Mouse (Mus musculus): ENCODE results near the gene Tyrp1.

Tyrp1 gene
- long read RNA-seq, experiment 1, result 0 reads
- long read RNA-seq, experiment 2, result 0 reads

DNA sequence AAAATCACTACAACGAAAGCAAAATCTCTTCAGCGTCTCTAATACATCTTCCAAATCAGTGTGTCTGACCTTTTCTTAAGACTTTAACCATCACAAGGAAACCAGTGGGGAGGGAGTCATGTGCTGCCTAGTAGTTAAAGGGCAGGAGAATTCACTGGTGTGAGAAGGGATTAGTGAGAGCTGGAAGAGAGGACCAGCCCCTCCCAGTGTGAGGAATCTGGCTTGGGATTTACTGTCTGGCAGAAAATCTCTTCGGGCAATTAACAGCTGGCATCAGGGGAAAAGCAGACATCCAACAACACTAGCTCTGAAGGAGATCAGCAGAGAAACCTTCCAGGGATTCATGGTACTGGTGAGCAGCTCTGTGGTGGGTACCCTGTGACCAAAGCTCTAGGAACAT, at the start of gene Tyrp1:
Gene Tyrp1 (plus strand): TSS at position 74 of the 400 bp plus-strand sequence.
- intact Hi-C loops (cut with DNase I), result no loop called here

DNA sequence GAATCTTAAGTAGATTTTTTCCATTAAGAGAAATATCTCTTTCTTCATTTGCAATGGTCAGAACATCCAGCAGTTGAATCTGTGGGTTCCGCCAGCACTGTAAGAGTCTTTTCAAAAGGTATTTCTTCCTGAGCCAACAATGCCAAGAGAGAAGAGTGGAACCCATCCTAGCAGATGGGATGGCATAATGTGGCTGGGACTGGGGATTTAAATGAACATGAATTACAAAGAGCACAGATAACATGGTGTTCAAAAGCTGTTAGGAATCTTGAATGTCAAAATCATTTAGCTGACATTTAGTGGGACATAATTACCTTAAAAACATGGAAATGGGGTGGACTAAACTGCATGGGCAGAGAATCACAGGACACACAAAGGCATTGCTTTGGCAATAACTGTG, 45.6 kb upstream of the Tyrp1 start:
- intact Hi-C loops (cut with DNase I), result no loop called here

DNA sequence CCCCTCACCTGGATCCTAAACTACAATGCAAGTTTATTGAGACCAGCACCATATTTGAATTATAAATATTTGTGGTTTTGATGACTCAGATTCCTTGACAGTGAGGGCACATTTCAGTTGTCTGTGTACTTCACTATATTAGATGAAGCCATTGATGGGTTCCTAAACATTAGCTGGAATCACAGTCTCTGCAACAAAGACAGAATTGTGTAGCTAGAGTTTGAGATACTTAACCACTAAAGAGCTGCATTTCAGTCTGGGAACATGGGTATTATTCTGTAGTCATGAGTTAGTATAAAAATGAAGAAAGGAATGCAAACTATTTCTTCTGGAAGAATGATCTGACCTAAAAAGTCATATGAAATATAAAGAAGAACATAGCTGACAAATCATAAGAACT, 14.4 kb upstream of the Tyrp1 start:
- intact Hi-C loops (cut with DNase I), result no loop called here

DNA sequence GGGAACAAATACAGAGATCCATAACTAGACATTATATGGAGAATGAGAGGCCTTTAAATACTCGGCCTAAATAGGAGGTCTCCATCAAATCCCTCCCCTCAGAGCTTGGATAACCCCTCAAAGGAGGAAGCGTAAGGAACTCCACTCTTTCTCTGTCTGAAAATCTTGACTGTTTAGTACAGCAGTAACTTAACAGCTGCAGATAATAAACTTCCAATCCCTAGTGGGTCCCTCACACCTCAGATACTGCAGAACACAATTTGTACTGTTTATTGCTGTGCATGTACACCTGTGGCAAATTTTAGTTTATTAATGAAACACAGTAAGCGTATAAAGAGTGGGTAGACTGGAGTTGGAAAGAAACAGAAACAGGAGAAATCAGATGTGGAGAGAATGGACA, 12.0 kb upstream of the Tyrp1 start:
- intact Hi-C loops (cut with DNase I), result no loop called here

DNA sequence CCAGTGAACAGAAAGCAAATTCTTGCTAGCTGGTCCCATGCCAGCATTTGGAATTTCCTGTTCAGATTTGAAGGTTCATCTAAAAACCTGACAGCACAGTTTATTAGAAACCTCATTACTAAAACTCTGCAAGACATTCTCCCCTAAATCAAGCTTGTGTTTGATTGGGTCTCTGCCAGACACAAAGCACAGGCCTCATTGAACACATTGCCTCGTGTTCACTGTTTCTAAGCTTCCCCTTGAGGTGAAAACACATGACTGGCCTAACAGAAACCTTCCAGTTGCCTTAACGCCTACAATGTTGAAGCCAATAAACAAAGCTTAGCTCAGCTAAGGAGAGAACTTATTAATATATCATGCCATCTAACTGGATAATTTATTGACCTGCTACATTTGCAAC, 5.7 kb upstream of the Tyrp1 start:
- intact Hi-C loops (cut with DNase I), result no loop called here

DNA sequence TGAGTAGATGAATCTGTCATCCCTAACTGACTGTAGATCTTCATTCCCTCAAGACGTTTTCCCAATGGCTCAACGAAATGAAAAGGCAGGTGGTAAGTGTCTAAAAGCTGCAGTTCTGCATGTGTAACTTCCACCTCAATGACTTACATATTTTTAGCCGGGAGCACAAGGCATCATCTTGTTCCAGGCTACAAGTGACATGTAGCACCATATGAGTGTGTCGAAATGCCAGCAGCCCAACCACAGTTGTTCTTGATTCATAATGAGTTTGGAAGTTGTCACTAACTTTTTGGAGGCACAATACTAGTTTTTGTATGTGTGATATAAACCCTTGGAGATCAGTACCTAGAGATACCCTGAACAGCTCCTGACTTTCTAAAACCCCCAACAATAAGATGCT, 5.4 kb downstream of the Tyrp1 start:
- intact Hi-C loops (cut with DNase I), result no loop called here

DNA sequence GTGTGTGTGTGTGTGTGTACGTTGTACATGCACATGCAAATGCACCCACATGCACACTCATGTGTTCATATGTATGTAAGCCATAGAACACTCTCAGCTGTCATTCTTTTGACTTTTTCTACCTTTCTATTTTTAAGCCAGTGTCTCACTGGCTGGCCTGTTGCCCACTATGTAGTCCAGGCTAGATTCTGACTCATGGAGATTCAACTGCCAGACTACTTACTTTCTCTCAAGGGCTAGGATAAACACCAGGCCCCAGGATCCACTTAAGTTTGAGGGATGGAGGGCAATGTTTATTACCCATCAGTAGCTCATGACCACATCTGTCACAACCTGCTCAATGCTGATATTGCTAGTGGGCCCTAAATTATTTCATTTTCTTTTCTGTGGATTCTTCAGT, 8.1 kb downstream of the Tyrp1 start:
- intact Hi-C loops (cut with DNase I), result no loop called here

DNA sequence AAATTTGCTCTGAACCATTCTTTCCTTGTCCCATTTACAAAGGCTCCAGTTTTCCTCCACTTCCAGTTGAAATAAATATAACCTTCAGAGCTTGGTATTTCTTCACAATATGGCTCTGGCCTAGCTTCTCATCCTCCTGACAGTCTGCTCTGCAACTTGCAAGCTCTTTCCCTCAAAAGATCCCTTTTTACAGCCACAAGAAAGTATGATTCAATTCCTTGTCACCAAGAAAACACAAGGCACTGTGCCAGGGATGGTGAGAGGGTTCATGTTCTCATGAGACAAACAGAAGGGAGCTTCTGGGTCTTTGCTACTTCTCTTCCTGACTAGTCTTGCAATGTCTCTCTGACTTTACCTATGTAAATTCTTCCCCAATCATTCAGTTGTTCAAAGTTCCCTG, 9.8 kb downstream of the Tyrp1 start:
- intact Hi-C loops (cut with DNase I), result no loop called here

DNA sequence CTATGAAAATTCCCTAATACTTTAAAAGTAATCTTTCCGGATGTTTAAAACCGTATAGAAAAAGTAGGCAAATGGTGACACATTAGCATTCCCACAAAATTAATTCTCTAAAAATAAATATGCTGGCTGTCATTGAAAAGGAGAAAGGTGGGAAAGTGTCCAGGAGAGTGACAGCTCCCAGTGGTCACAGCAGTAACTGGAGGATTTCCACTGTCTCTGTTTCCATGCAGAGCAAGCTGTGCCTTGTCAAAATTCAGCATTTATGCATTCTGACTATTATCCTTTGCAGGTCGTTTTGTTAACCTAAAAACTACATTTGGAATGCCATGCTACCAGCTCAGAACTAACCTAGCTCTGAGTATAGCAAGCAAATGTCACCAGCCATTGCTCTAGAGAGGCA, 12.1 kb downstream of the Tyrp1 start:
- intact Hi-C loops (cut with DNase I), result no loop called here

DNA sequence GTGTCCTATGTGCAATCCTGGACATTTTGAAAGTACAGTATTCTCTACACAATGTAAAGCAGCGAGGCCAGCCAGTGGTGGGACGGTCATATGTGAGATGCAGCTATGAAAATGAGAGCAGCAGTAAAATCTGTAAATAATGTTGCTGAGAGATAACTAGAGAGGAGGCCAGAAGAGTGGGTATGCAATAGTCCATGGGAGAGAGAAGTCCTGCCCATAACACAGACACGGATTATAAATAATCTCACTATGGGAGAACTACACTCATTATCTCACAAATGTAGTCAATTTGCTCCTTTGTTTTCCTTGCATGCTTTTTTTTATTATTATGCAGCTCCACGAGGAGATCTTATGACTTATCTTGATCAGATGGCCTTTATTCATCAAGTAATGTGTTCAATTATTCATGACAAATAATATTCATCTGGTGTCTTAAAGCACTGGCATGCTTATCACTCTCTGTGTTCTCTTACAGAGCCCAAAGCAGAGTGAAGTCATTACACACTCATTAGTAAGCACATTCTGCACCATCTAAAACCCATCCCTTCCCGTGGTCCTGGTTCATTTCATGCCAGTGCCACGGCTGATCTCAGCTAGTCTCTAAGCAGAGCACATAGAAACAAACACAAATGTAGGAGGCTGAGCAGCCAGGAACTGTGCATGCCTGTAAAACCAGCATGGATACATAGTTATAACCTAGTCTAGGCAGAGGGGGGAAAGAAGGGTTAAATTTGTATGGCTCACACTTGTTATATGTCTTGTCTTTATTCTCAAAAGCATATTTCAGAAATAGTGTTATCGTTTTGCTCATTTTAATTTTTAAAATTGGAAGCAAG, 18.9 kb downstream of the Tyrp1 start:
- intact Hi-C loops (cut with DNase I), result no loop called here

DNA sequence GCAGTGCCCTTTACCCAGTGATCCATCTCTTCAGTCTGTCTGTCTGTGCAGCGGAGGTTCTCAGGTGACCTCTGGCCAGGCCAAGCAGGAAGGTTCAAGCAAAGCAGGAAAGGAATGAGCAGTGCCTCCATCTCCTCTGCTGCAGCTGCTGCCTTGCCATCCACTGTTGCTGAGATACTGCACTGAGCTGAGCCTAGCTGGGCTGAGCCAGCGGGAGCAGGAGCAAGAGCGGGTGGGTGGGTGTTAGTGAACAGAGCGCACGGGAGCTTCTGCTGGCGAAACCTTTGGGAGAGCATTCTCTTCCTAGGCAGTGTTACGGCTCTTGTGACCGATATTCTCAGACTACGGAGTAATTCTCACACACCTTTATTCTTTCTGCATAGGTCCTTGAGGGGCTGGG, 21.6 kb downstream of the Tyrp1 start:
- intact Hi-C loops (cut with DNase I), result no loop called here

DNA sequence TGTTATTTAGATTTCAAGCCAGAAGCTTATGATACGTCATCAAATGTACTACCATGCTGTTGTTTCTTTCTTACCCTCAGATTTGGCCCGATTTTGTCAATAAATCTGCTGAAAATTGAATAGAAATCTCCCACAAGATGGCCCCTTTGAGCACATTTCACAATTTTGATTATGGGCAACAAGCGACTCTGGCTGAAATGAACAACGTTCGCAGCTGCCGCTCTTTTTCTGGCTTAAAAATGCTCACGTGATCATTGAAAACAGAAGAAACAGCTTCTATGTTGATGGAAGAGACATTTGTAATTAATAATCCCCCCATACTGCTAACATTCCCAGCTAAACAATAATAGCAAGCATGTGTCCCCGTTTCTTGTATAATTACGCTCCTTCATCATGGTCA, 29.0 kb downstream of the Tyrp1 start:
- intact Hi-C loops (cut with DNase I), result no loop called here

DNA sequence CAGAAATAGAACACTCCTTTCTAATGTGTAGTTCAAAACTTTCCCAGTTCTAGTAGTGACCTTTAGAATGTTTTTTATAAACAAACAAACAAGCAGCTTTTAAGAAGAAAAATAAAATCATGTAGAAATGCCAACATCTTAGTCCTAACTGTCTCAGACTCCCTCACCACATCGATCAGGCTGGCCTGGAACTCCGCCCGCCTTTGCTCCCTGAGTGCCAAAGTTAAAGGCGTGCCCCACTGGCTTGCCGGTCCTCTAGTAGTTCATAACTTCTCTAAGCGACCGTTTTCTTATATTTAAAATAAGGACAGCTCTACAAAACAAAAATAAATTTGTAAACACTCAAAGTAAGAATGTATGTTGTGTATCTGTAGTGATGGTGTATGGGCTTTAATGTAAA, 30.0 kb downstream of the Tyrp1 start:
- intact Hi-C loops (cut with DNase I), result no loop called here

DNA sequence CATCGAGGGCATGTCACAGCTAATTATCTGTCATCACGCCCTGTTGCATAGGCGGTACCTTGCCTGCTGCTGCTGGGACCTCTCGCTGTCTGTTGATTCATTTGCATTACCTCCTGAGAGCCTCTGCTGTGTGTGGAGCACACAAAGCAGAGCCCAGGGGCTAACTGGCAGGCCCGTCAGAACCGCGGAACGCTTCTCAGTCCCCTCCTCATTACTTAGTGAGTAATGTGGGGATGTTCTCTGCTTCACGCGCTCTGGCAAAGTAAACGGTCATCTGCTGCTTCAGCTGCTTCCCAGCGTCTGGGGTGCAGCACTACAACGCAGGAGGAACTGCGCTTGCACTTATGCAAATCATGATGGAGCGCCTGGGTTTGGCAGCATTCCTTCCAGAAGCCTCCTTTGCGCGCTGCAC, 30.6 kb downstream of the Tyrp1 start:
- intact Hi-C loops (cut with DNase I), result no loop called here

DNA sequence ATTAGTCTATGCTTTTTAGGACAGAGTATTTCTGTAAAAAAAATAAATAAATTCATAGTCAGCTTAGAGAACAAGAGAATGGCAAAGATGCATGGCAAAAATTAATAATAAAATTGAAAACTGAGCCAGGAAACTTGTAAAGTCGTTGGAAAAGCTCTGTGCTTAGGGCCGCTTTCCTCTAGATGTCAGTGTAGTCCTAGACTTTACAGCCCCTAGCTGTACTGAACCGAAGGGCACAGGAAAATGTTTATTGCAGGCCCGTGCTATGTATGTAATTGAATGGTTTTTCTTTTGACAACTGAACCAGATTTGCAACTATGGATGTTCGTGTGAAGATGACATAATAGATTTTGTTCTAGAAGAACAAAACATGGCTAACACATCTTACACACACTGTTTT, 32.1 kb downstream of the Tyrp1 start:
- intact Hi-C loops (cut with DNase I), result loop anchor here (2.0 to 5.0 kb wide), 2 partner anchors 161 to 387 kb away; no protein-coding TSS in a partner anchor

DNA sequence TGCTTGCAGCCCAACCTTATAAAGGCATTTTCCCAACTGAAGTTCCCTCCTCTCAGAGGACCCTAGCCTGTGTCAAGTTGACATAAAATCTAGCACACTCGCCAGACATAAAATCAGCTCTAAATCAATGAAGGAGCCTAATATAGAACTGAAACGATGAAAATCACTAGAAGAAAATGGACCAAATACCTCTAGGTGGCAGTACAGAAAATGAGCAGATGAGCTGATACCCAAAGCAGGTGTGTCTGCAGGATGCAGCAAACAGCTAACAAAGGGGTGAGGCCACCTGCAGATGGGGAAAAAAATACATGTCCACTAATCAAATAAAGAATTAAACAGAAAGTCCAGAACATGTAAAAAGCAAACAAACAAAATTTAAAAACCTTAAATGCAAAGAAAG, 35.7 kb downstream of the Tyrp1 start:
- intact Hi-C loops (cut with DNase I), result loop anchor here (5.0 kb wide), 1 partner anchor 158 kb away; no protein-coding TSS in a partner anchor

DNA sequence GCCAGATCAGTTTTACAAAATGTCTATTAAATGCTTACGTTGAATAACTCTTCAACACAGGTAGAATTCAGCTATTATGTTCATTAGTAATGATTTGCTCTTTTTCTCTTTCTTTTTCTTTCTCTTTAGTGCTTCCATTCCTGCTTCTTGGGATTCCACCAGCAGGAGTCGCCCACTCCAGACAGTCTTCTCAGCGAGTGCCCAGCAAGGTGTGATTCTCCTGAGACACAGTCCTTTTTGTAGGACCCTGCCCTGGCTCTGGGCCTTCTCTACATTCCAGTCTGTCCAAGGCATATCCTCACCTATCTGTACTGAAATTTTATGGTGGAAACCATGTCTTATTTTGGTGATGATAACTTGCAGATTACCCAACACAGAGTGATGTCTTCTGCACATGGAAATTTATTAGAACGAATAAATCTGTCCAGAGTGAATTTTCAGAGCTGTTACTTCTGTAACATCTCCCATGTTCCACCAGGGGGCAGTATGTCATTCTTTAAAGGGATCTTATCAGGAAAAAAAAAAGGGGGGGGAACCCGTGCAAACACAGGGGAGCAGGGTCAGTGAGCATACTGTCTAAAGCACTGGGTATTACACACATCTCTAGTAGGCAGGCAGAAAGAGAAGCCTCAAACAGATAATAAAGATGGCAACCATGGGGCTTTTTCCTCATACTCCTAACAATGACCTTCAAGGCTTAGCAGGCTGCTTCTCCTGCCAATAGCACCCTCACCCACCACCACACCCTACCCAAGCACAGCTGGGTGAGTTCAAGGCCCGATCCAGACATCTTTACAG, 39.1 kb downstream of the Tyrp1 start:
- intact Hi-C loops (cut with DNase I), result loop anchor here (5.0 to 10.0 kb wide), 3 partner anchors 79 to 304 kb away; no protein-coding TSS in a partner anchor

DNA sequence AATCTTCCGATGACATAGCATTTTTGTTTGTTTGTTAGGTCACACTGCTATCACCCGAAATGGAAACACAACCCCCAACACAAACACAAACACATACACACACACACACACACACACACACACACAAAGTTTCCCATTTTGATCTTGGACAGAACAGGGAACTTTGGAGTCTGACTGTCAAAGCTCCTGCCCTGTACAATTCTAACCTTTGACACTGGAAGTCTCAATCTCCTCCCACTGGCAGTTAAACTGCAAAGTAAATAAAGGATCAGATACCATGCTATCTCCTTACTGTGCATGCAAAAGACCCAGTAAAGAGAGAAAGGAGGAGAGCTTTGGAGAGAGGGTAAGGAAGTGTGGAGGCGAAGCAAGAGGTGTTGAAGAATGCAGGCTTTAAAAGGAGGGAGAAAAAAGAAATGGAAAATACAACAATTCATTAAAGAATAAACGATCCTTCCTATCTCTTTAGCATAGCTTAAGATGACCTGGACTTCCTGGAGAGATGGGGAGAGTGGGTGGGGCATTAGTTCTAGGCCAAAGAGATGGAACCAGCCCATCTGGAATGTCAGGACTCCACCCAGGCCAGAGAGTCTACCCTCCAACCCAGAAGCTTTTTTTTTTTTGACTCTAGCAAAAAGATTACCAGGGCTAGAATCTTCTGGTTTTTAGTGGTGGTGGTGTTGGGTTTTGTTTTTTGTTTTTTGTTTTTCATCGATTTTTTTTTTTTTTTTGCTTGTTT, 40.4 kb downstream of the Tyrp1 start:
- intact Hi-C loops (cut with DNase I), result loop anchor here (5.0 to 10.0 kb wide), 3 partner anchors 78 to 303 kb away; no protein-coding TSS in a partner anchor

DNA sequence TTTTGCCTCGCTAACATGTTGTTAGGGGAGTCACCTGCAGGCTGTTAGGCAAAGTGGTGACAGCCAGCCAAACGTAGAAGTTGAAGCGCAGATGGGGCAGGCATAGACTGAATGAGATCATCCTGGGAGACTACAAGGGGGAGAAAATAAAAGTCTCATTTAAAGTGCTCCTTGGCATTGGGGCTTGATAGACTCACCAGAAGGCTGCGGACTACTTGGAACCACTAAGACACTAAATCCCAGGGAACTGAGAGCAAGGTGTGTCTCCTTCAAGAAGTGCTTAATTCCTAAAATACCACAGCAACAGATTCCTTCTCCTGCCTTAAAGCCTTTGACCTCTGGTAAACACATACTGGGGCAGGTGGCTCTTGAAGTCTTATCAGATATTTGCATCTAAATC, 41.1 kb downstream of the Tyrp1 start:
- intact Hi-C loops (cut with DNase I), result loop anchor here (5.0 to 10.0 kb wide), 2 partner anchors 37 to 240 kb away; partner anchors contain the start of gene Lurap1l

DNA sequence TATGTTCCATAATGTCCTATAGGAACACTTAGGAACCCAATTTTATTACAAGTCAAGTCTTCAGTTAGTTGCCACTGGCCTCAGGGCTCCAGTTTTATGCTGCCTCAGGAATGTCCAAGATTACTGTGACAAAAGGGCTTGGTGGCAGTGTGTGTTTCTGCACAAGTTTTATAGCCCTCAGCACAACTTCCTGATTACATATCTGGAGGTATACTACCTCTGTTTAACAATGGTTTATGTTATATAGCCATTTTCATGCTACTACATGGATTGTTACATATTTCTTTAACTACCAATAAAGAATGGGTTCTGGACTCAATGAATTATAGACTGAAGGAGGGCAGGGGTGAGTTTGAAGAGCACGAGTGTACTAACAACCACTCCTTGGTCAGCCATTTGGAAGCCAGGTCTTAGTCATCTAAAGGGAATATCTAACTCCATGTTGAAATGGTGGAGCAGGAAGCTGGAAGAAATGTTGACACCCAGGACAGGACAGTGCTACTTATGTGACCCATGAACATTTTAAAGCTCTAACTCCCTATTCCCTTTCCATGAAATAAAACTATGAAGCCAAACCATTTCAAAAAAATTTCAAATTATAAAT, 48.2 kb downstream of the Tyrp1 start:
- intact Hi-C loops (cut with DNase I), result no loop called here

DNA sequence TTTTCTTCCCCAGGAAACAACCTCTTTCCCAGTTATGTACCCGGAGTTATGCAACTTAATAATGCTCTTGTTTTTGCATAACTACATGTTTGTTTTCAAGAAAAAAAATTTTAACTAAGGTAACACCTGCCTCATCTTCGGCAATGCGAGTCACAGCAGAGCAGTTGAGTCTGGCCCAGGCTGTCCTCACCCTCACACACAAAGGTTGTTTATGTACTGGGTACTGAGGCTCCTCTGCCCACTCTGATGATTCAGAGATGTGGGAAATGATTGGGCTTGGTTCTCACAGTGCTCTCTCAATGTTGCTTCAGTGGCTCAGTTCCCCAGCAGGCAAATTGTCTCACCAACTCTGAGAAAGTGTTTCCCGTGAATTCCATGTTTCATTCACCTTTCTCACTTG, 52.7 kb downstream of the Tyrp1 start:
- intact Hi-C loops (cut with DNase I), result no loop called here

Data from adrenal gland (tissue).